Mouse (Mus musculus) E14TG2a.4 (cell line): Measurements from ENCODE around the gene Ccdc62.

ENCODE experiments used
- CTCF ChIP-seq: conservative IDR thresholded peaks from 2 replicates; pipeline ENCODE4 v1.5.1; 2014; ENCODE audit warnings: low read length
- NANOG ChIP-seq: IDR thresholded peaks from 2 replicates; pipeline ENCODE4 v1.6.1; 2014; ENCODE audit warnings: borderline replicate concordance, low read length, mixed read lengths

DNA sequence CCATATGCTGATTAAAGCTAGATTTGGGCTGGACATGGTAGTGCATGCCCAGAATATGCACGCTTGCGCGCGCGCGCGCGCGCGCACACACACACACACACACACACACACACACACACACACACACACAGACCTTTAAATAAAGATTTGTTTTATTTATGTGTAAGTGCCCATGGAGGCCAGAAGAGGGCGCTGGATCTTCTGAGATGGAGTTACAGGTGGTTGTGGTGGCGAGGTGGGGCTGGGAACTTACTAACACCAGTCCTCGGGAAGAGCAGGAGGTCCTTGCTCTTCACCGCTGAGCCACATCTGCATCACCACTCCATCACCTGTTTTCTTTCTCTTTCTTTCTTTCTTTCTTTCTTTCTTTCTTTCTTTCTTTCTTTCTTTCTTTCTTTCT is 49.7 kb upstream of the Ccdc62 start:
- TF ChIP-seq CTCF = peak; percentile 25
- no peak for TF ChIP-seq NANOG
